In genomic region chr1:63273339-63273951, GRCm38 (mm10) we compare ENCODE assay signal across 8 mouse cellular contexts. TPM values are rescaled to one million over a fixed set of nuclear protein-coding genes. Genes with fewer than 3 reads are reported as not detected.
DNase-seq lines count a peak whose midpoint lies in the region; ATAC-seq and TF ChIP-seq lines count a peak whose summit lies in the region.

No protein-coding gene starts in this region.

- peaks cover 80% of the 10 kb centered on the region for H3K27me3 ChIP-seq in heart, embryonic 13.5 days (replicated peaks)
- peaks cover 56% of the 10 kb centered on the region for H3K27me3 ChIP-seq in forebrain, embryonic 15.5 days
- H3K27me3 ChIP-seq in liver, postnatal 0 days (ENCODE audit: insufficient read depth, low read length), result peaks cover 72% of the 10 kb centered on the region

- DNase-seq in heart, postnatal 25 days (ENCODE audit: low spot score), result no peak
- DNase-seq in liver, postnatal 0 days, result no peak
- no peak for DNase-seq in ovary, postnatal 10 days (ENCODE audit: low spot score)
- DNase-seq in frontal cortex, postnatal 36 days (ENCODE audit: low spot score in 2 of 2), result no peak
- no peak for DNase-seq in natural killer cell, adult 2 months (ENCODE audit: low spot score in 2 of 2)

- peak; percentile 45; the same call in 1 of the 2 replicates for ATAC-seq in heart, embryonic 13.5 days (ENCODE audit: extremely low read depth, insufficient number of reproducible peaks, low FRiP score, low TSS enrichment)
- ATAC-seq in forebrain, embryonic 15.5 days (replicated peaks), result peak; percentile 62
- ATAC-seq in liver, postnatal 0 days, result no peak

- H3K4me3 ChIP-seq in heart, embryonic 13.5 days, result peak overlapping the region; percentile 68
- peak overlapping the region; percentile 8; the same call in 1 of the 2 replicates for H3K4me3 ChIP-seq in bone marrow macrophage, adult 2 months (ENCODE audit: insufficient read depth, low read length)
- peak overlapping the region; percentile 53 for H3K4me3 ChIP-seq in forebrain, embryonic 15.5 days
- H3K4me3 ChIP-seq in liver, postnatal 0 days (ENCODE audit: low read depth, low read length), result peak overlapping the region; percentile 35

- peak overlapping the region; percentile 67 for H3K27ac ChIP-seq in heart, embryonic 13.5 days (replicated peaks)
- no peak overlapping the region for H3K27ac ChIP-seq in bone marrow macrophage, adult 2 months (ENCODE audit: insufficient read depth, low read depth, low read length)
- peak overlapping the region; percentile 76 for H3K27ac ChIP-seq in forebrain, embryonic 15.5 days (replicated peaks)
- H3K27ac ChIP-seq in liver, postnatal 0 days (ENCODE audit: low read depth), result no peak overlapping the region

- peaks cover 6% of the 10 kb centered on the region for H3K4me1 ChIP-seq in heart, embryonic 13.5 days
- H3K4me1 ChIP-seq in bone marrow macrophage, adult 2 months (ENCODE audit: control insufficient read depth, insufficient read depth, low read length), result no peaks in the 10 kb centered on the region
- no peaks in the 10 kb centered on the region for H3K4me1 ChIP-seq in forebrain, embryonic 15.5 days
- H3K4me1 ChIP-seq in liver, postnatal 0 days (ENCODE audit: insufficient read depth), result 0 out of 2 replicates have a peak, but pooled peaks cover 3% of the 10 kb centered on the region

- TF ChIP-seq POLR2A in bone marrow macrophage, adult 2 months (IDR thresholded peaks at IDR 0.05; ENCODE audit: borderline replicate concordance, low read depth, low read length), result no peak

- H3K36me3 ChIP-seq in heart, embryonic 13.5 days, result no peaks in the 10 kb centered on the region
- no peaks in the 10 kb centered on the region for H3K36me3 ChIP-seq in forebrain, embryonic 15.5 days
- no peaks in the 10 kb centered on the region for H3K36me3 ChIP-seq in liver, postnatal 0 days (replicated peaks; ENCODE audit: insufficient read depth, low read length)

- no peak for TF ChIP-seq EP300 in liver, postnatal 0 days (IDR thresholded peaks at IDR 0.05; ENCODE audit: low read depth)

- H3K4me2 ChIP-seq in heart, embryonic 13.5 days, result peak overlapping the region; percentile 71
- peak overlapping the region; percentile 50 for H3K4me2 ChIP-seq in forebrain, embryonic 15.5 days (replicated peaks)
- H3K4me2 ChIP-seq in liver, postnatal 0 days (ENCODE audit: low read depth, low read length), result peak overlapping the region; percentile 69

- intact Hi-C loops in heart, postnatal 25 days (cut with DNase I), result no loop called here

- TF ChIP-seq CTCF in bone marrow macrophage, adult 2 months (IDR thresholded peaks at IDR 0.05; ENCODE audit: low read depth, low read length), result no peak
- no peak for TF ChIP-seq CTCF in liver, postnatal 0 days (IDR thresholded peaks at IDR 0.05; ENCODE audit: low read depth)

- no peaks in the 10 kb centered on the region for H3K9me3 ChIP-seq in heart, embryonic 13.5 days
- H3K9me3 ChIP-seq in forebrain, embryonic 15.5 days, result no peaks in the 10 kb centered on the region
- H3K9me3 ChIP-seq in liver, postnatal 0 days (ENCODE audit: low read length), result no peaks in the 10 kb centered on the region

- peak overlapping the region; percentile 89 for H3K9ac ChIP-seq in heart, embryonic 13.5 days
- peak overlapping the region; percentile 57 for H3K9ac ChIP-seq in forebrain, embryonic 15.5 days (replicated peaks)
- H3K9ac ChIP-seq in liver, postnatal 0 days (replicated peaks), result no peak overlapping the region; the same call in 1 of the 2 replicates

- WGBS in heart, embryonic 13.5 days, result under 1% methylated on average over 51 of the region's 89 CpGs
- under 1% methylated on average over 84 of the region's 89 CpGs for WGBS in forebrain, embryonic 15.5 days
- 1% methylated on average over 68 of the region's 89 CpGs for WGBS in liver, postnatal 0 days (ENCODE audit: insufficient replicate concordance)

RNA-seq across cellular contexts. Expression of gene Zdbf2, which starts 0.4 kb away (rescaled TPM):
- polyA plus RNA-seq in heart, embryonic 13.5 days (2015; fragmentation: Nextera tagmentation; extraction: Ambion mirVana), result 6.5 and 7.0 TPM in 2 replicates
- total RNA-seq in heart, postnatal 25 days (2021), result under 1 TPM; 0.39 to 0.49 TPM
- polyA plus RNA-seq in bone marrow macrophage, adult 2 months (2012; ENCODE audit: insufficient read depth, insufficient read length, missing spikeins), result 0.08 TPM in 1 of 2 replicates, not detected in the other
- polyA plus RNA-seq in forebrain, embryonic 15.5 days (2015; fragmentation: Nextera tagmentation; extraction: Ambion mirVana), result 30.4 and 34.8 TPM in 2 replicates
- polyA plus RNA-seq in liver, postnatal 0 days (2015; fragmentation: Nextera tagmentation; extraction: Ambion mirVana), result 0.25 and 0.54 TPM in 2 replicates

RNA-seq across cellular contexts. Expression of gene Gpr1, which starts 59.1 kb away (rescaled TPM):
- polyA plus RNA-seq in heart, embryonic 13.5 days (2015; fragmentation: Nextera tagmentation; extraction: Ambion mirVana), result 0.22 and 0.27 TPM in 2 replicates
- under 1 TPM; 0.31 to 0.49 TPM for total RNA-seq in heart, postnatal 25 days (2021)
- not detected in 2 replicates for polyA plus RNA-seq in bone marrow macrophage, adult 2 months (2012; ENCODE audit: insufficient read depth, insufficient read length, missing spikeins)
- 0.33 and 0.34 TPM in 2 replicates for polyA plus RNA-seq in forebrain, embryonic 15.5 days (2015; fragmentation: Nextera tagmentation; extraction: Ambion mirVana)
- 0.05 TPM in 1 of 2 replicates, not detected in the other for polyA plus RNA-seq in liver, postnatal 0 days (2015; fragmentation: Nextera tagmentation; extraction: Ambion mirVana)

Comparison
In these comparisons a context has a peak if more than half of its experiments do, and no peak if none do; other contexts are left out.
1. H3K27ac ChIP-seq: peak in heart, embryonic 13.5 days (single experiment) and forebrain, embryonic 15.5 days (single experiment); none in bone marrow macrophage, adult 2 months (single experiment) and liver, postnatal 0 days (single experiment).
2. H3K4me3 ChIP-seq: peak in every context shown above with its lines; median percentile 68 in heart, embryonic 13.5 days; 53 in forebrain, embryonic 15.5 days; 35 in liver, postnatal 0 days; 8 in bone marrow macrophage, adult 2 months.
3. Peak in every context shown above with its lines, with median percentiles within 50 percentile points of each other: H3K4me2 ChIP-seq.